Mouse (Mus musculus) olfactory bulb, adult 2 months (tissue): ENCODE results near the gene Trdmt1.

Source experiments
- CTCF ChIP-seq: fragments of 200-500 bp; IDR thresholded peaks from 2 replicates; pipeline ENCODE4 v1.5.1; 2012; ENCODE audit warnings: low read depth, mild to moderate bottlenecking, low read length, moderate library complexity; ENCODE audit not compliant: insufficient read depth
- POLR2A ChIP-seq: fragments of 200-500 bp; IDR thresholded peaks from 2 replicates; pipeline ENCODE4 v1.6.1; 2012; ENCODE audit warnings: mild to moderate bottlenecking, low read depth, low read length, moderate library complexity; ENCODE audit not compliant: insufficient read depth

- TF ChIP-seq CTCF, result no peak
- no peak for TF ChIP-seq POLR2A
Measured at GRCm38 (mm10) chr2:13501553-13501952, 42.9 kb downstream of the Trdmt1 start.
